Mouse (Mus musculus): ENCODE measurements at regions not wholly inside any gene's neighbourhood (a gene's known extent, or its start where the extent isn't known, plus 50 kb on each side); places are given as distances from the start of the nearest gene placed in this dataset.

- no peak for DNase-seq (ENCODE audit: extremely low spot score, low read depth, low spot score)
Observed at GRCm38 (mm10) chr12:26072180-26072579, 342.9 kb downstream of the Rnf144a start.

GRCm38 (mm10) chr12:26071610-26072009 lies 343.4 kb downstream of the Rnf144a start:
- peak; percentile 71 for DNase-seq (ENCODE audit: extremely low spot score, low read depth, low spot score)

- no peak for DNase-seq (ENCODE audit: extremely low spot score, low read depth, low spot score)
Observed at GRCm38 (mm10) chr12:26068685-26069008, 346.4 kb downstream of the Rnf144a start.

- DNase-seq (ENCODE audit: extremely low spot score, low read depth, low spot score), result no peak
Observed at GRCm38 (mm10) chr12:26067866-26068684, 347.0 kb downstream of the Rnf144a start.

- DNase-seq (ENCODE audit: extremely low spot score, low read depth, low spot score), result no peak
Observed at GRCm38 (mm10) chr12:26060378-26060777, 354.7 kb downstream of the Rnf144a start.

- no peak for DNase-seq (ENCODE audit: extremely low spot score, low read depth, low spot score)
Observed at GRCm38 (mm10) chr12:26059090-26059489, 356.0 kb downstream of the Rnf144a start.

- no peak for DNase-seq (ENCODE audit: extremely low spot score, low read depth, low spot score)
Observed at GRCm38 (mm10) chr12:26057491-26058054, 357.5 kb downstream of the Rnf144a start.

- DNase-seq (ENCODE audit: extremely low spot score, low read depth, low spot score), result no peak
Observed at GRCm38 (mm10) chr12:26046991-26047390, 368.1 kb downstream of the Rnf144a start.

- DNase-seq (ENCODE audit: extremely low spot score, low read depth, low spot score), result no peak
Observed at GRCm38 (mm10) chr12:26045321-26045720, 369.7 kb downstream of the Rnf144a start.

GRCm38 (mm10) chr12:26012951-26013350 lies 402.1 kb downstream of the Rnf144a start:
- DNase-seq (ENCODE audit: extremely low spot score, low read depth, low spot score), result no peak

GRCm38 (mm10) chr12:25994063-25994462 lies 421.0 kb downstream of the Rnf144a start:
- no peak for DNase-seq (ENCODE audit: extremely low spot score, low read depth, low spot score)

GRCm38 (mm10) chr12:25991801-25992525 lies 423.1 kb downstream of the Rnf144a start:
- no peak for DNase-seq (ENCODE audit: extremely low spot score, low read depth, low spot score)

- DNase-seq (ENCODE audit: extremely low spot score, low read depth, low spot score), result no peak
Observed at GRCm38 (mm10) chr12:25982545-25982944, 432.5 kb downstream of the Rnf144a start.

GRCm38 (mm10) chr12:25978335-25978734 lies 436.7 kb downstream of the Rnf144a start:
- no peak for DNase-seq (ENCODE audit: extremely low spot score, low read depth, low spot score)

- DNase-seq (ENCODE audit: extremely low spot score, low read depth, low spot score), result no peak
Observed at GRCm38 (mm10) chr12:25958584-25958983, 456.5 kb downstream of the Rnf144a start.

GRCm38 (mm10) chr12:25957547-25957946 lies 457.5 kb downstream of the Rnf144a start:
- DNase-seq (ENCODE audit: extremely low spot score, low read depth, low spot score), result no peak

GRCm38 (mm10) chr12:25947107-25947506 lies 467.9 kb downstream of the Rnf144a start:
- no peak for DNase-seq (ENCODE audit: extremely low spot score, low read depth, low spot score)

GRCm38 (mm10) chr12:25946121-25946520 lies 468.9 kb downstream of the Rnf144a start:
- DNase-seq (ENCODE audit: extremely low spot score, low read depth, low spot score), result no peak

GRCm38 (mm10) chr12:25938856-25939255 lies 476.2 kb downstream of the Rnf144a start:
- no peak for DNase-seq (ENCODE audit: extremely low spot score, low read depth, low spot score)

- DNase-seq (ENCODE audit: extremely low spot score, low read depth, low spot score), result no peak
Observed at GRCm38 (mm10) chr12:25934946-25935345, 480.1 kb downstream of the Rnf144a start.

- DNase-seq (ENCODE audit: extremely low spot score, low read depth, low spot score), result no peak
Observed at GRCm38 (mm10) chr12:25934526-25934925, 480.5 kb downstream of the Rnf144a start.

GRCm38 (mm10) chr12:25926367-25926766 lies 488.7 kb downstream of the Rnf144a start:
- no peak for DNase-seq (ENCODE audit: extremely low spot score, low read depth, low spot score)

Data from hindlimb bud, embryonic 11.5 days (tissue).